Mouse (Mus musculus): ENCODE measurements around the gene Washc2. TPM values are rescaled to one million over a fixed set of nuclear protein-coding genes. Genes with fewer than 3 reads are reported as not detected.

Gene Washc2
- 139 and 185 TPM in 2 replicates for total RNA-seq (2023)

DNA sequence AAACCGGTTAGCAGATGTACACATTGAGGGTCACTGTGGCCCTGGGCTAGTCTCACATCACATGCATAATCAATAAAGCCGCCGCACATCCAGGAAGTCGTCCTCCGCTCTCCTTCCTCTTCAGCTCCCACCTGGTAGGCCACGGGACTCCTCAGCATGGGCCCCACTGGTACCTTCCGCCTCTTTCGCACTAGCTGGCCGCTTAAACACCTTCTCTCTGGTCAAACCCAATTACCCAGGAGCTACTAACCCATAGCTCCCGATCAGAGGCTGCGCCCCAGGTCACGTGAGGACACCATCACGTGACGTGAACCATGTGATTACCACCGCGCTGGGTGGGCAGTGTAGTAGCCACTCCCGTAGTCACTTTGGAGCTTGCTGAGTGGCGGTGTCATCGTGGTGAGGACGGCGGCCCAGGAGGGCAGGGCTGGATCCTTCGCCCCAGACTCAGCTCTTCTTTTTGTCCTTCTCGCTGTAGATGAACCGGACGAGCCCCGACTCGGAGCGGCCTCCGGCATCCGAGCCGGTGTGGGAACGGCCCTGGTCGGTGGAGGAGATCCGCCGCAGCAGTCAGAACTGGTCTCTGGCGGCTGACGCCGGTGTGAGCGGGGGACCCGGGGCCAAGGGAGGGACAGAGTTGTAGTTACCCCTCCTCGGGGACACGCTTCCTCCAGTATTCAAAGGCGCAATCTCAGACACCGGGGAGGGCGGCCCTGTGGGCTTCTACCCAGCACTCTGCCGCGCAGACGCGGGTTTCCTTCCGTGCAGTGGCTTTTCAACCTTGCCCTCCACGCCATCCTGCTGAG lies at the start of gene Washc2:
TSS of gene Washc2 (plus strand) at position 310 of the 806 bp plus-strand sequence.

DNA sequence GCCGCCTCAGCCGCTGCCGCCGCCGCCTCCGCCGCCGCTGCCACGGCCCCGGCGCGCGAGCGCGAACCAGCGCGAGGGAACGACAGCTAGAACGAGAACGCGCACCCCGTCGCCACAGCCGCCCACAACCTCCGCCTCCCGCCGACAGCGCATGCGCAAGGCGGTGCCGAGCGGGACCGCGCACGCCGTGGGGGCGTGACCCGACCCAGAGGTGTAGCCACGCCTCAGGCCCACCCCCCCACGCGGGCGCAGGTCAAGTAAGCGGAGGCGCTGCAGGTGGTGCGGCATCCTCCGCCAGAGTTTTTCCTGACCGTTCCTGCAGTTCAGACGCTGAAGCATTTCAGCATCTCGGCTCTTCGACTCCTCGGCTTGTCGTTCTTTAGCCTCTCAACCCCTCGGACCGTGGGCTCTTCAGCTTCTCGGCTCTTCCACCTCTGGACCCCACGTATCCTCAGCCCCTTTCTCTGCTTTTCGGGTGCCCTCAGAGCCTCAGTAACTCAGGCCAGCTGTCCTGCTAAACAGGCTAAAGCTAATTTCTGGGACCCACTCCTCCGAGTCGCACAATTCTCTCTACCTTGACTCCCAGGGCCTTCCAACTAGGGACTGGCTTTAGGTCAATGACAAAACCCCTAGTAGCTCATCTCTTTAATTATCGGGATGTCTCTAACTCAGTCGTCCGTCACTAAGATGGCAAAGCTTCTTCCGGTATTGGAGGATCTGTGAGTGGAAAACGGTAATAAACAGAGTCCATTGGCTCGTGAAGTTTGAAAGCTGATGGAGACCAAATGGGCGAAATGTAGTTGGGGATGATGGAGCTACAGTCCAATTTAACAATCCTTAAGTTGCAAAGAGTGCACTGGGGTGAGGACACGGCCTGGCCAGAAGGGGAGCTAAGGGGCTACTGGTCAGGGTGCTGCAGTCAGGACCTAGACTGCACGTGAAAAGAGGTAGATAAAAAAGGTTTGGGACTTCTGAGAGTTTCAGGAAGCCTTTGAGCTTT lies 14.1 kb upstream of the Washc2 start, which contains the start of gene Tmcc1:
TSS of gene Tmcc1 (minus strand) at position 93 of the 1,000 bp plus-strand sequence.

DNA sequence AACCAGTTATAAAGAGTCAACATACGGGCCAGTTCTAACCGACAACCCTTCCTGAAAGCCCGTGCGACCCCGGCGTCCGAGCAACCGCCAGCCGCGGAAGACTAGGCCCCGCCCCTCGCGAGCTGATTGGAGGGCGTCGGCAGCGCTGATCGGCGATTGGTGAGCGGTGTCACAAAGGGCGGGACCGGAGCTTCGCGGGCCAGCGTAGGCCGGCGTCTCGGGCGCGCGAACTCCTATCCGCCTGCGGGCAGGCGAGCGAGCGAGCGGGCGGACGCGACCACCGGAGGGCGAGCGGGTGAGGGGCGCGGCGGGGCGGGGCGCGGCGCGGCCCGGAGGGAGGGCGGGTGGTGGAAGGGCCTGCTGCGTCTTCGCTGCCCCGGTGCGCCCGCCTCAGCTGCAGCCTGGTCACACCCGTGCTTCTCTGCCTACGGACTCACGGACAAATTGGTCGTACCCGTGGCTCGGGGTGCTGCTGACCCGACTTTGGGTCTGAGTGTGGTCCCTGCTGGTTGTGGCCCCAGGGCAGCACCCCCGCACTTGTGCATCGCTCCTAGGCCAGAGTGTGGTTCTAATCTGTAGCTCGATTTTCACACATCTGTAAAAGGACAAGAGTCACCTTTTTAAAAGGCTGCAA lies 56.3 kb downstream of the Washc2 start, which contains the start of gene Zfand4:
TSS of gene Zfand4 (plus strand) at position 205 of the 634 bp plus-strand sequence.

Other genes starting within 250 kb of the Washc2 start
- 80.6 and 117 TPM in 2 replicates for gene Plxnd1, start 213.0 kb upstream of the Washc2 start, total RNA-seq (2023)
- gene Tmcc1, start 14.6 kb upstream of the Washc2 start, total RNA-seq (2023): 238 and 301 TPM in 2 replicates
- 25.5 and 37.7 TPM in 2 replicates for gene Zfand4, start 56.2 kb downstream of the Washc2 start, total RNA-seq (2023)
- gene March8, start 130.0 kb downstream of the Washc2 start, total RNA-seq (2023): 15.1 and 21.4 TPM in 2 replicates